Mouse (Mus musculus): ENCODE data around the gene Tubb2b.

The Tubb2b gene

GRCm38 (mm10) chr13:34130226-34130731 lies at the start of gene Tubb2b:
Tubb2b (minus strand) TSS chr13:34130466.
- DNase-seq (ENCODE audit: low read depth, low spot score) = peak; percentile 99

GRCm38 (mm10) chr13:34174025-34174424 lies 43.8 kb upstream of the Tubb2b start:
- no peak for DNase-seq (ENCODE audit: low read depth, low spot score)

- DNase-seq (ENCODE audit: low read depth, low spot score) = no peak
Measured at GRCm38 (mm10) chr13:34163304-34163975, 33.2 kb upstream of the Tubb2b start.

GRCm38 (mm10) chr13:34162491-34163303 lies 32.4 kb upstream of the Tubb2b start, which contains the start of gene Psmg4:
Psmg4 (plus strand) TSS chr13:34162964.
- DNase-seq (ENCODE audit: low read depth, low spot score) = no peak

- no peak for DNase-seq (ENCODE audit: low read depth, low spot score)
Measured at GRCm38 (mm10) chr13:34159926-34160325, 29.7 kb upstream of the Tubb2b start.

GRCm38 (mm10) chr13:34157596-34158157 lies 27.4 kb upstream of the Tubb2b start:
- DNase-seq (ENCODE audit: low read depth, low spot score) = no peak

- DNase-seq (ENCODE audit: low read depth, low spot score) = no peak
Measured at GRCm38 (mm10) chr13:34156840-34157185, 26.5 kb upstream of the Tubb2b start.

GRCm38 (mm10) chr13:34156133-34156839 lies 26.0 kb upstream of the Tubb2b start:
- DNase-seq (ENCODE audit: low read depth, low spot score) = no peak

- DNase-seq (ENCODE audit: low read depth, low spot score) = no peak
Measured at GRCm38 (mm10) chr13:34154931-34155272, 24.6 kb upstream of the Tubb2b start.

- peak; percentile 57 for DNase-seq (ENCODE audit: low read depth, low spot score)
Measured at GRCm38 (mm10) chr13:34154217-34154930, 24.1 kb upstream of the Tubb2b start.

- DNase-seq (ENCODE audit: low read depth, low spot score) = peak; percentile 43
Measured at GRCm38 (mm10) chr13:34153254-34154011, 23.2 kb upstream of the Tubb2b start.

- DNase-seq (ENCODE audit: low read depth, low spot score) = no peak
Measured at GRCm38 (mm10) chr13:34152695-34153094, 22.4 kb upstream of the Tubb2b start.

GRCm38 (mm10) chr13:34151425-34151824 lies 21.2 kb upstream of the Tubb2b start:
- no peak for DNase-seq (ENCODE audit: low read depth, low spot score)

GRCm38 (mm10) chr13:34150271-34151027 lies 20.2 kb upstream of the Tubb2b start:
- no peak for DNase-seq (ENCODE audit: low read depth, low spot score)

GRCm38 (mm10) chr13:34149463-34150176 lies 19.4 kb upstream of the Tubb2b start:
- DNase-seq (ENCODE audit: low read depth, low spot score) = no peak

GRCm38 (mm10) chr13:34148767-34149392 lies 18.6 kb upstream of the Tubb2b start:
- DNase-seq (ENCODE audit: low read depth, low spot score) = peak; percentile 87

- DNase-seq (ENCODE audit: low read depth, low spot score) = no peak
Measured at GRCm38 (mm10) chr13:34148181-34148580, 17.9 kb upstream of the Tubb2b start.

GRCm38 (mm10) chr13:34146916-34147315 lies 16.6 kb upstream of the Tubb2b start:
- no peak for DNase-seq (ENCODE audit: low read depth, low spot score)

GRCm38 (mm10) chr13:34143389-34143788 lies 13.1 kb upstream of the Tubb2b start:
- no peak for DNase-seq (ENCODE audit: low read depth, low spot score)
